Mouse (Mus musculus): Measurements from ENCODE around the gene Atp5j. TPM values are rescaled to one million over a fixed set of nuclear protein-coding genes. Genes with fewer than 3 reads are reported as not detected.

Atp5j gene
- total and polyA plus RNA-seq, 3 experiments = 53.3 to 375 (median 150) TPM

DNA sequence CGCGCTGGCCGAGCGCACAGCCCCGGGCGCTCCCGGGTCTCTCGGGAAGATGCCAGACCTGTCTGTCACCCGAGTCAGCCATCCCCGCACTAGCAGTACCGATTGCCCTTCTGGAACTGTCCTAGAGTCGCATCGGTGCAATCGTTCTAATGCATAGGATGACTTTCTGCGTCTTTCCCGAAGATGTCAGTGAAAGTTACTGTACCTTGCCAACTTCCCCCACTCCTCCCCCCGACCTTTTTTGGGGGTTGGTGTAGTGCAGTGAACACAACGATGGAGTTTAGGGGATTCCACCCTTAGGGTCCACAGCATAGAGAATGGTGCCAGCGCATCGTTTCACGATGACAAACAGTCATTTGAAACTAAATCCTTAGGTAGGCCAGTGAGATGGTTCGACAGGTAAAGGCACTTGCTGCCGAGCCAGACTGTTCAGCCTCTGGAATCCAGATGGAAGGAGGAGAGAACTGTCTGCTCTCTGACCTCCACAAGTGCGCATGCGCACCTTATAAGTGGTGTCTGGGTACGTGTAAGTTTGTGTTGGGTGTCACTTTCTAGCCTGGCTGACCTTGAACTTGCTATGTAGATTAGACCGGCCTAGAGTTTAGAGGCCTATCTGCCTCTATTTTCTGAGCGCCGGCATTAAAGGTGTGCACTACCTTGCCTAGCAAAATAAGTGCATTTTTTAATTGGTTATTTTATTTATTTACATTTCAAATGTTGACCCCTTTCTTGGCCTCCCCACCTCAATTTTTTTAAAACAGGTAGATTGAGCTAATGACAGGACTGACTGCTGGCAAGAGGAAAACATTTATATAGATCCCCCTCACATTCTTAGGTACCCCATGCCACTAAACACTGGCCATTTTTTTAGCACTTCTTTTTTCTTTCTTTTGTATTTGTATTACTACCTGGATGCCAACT is 658 bp upstream of the Atp5j start:
- TF ChIP-seq GATA2 (IDR thresholded peaks at IDR 0.05; ENCODE audit: borderline replicate concordance, low read depth, low read length) (no peak), TAL1 (conservative IDR thresholded peaks at IDR 0.05; ENCODE audit: low read depth, low read length) (no peak), CTCF (IDR thresholded peaks at IDR 0.05; ENCODE audit: low read depth, low read length) (no peak), POLR2AphosphoS5 (IDR thresholded peaks at IDR 0.05; ENCODE audit: insufficient replicate concordance, low read depth, low read length) (no peak), GATA1 (IDR thresholded peaks at IDR 0.05; ENCODE audit: borderline replicate concordance, low read length) (no peak)
- H3K4me1 ChIP-seq (ENCODE audit: insufficient read depth, low read depth, low read length) = peaks cover 40% of the 10 kb centered on the region
- no peaks in the 10 kb centered on the region for H3K9me3 ChIP-seq (replicated peaks)
- no peaks in the 10 kb centered on the region for H3K27me3 ChIP-seq (ENCODE audit: insufficient read depth, low read length)
- DNase-seq (ENCODE audit: low spot score) (peak; percentile 57), ATAC-seq (ENCODE audit: extremely low read depth, insufficient number of reproducible peaks, low FRiP score, poor library complexity, severe bottlenecking) (peak; percentile 43)
- peak overlapping the region; percentile 81 for H3K4me3 ChIP-seq (ENCODE audit: low read depth, low read length)
- H3K36me3 ChIP-seq (replicated peaks) = peaks cover 60% of the 10 kb centered on the region

DNA sequence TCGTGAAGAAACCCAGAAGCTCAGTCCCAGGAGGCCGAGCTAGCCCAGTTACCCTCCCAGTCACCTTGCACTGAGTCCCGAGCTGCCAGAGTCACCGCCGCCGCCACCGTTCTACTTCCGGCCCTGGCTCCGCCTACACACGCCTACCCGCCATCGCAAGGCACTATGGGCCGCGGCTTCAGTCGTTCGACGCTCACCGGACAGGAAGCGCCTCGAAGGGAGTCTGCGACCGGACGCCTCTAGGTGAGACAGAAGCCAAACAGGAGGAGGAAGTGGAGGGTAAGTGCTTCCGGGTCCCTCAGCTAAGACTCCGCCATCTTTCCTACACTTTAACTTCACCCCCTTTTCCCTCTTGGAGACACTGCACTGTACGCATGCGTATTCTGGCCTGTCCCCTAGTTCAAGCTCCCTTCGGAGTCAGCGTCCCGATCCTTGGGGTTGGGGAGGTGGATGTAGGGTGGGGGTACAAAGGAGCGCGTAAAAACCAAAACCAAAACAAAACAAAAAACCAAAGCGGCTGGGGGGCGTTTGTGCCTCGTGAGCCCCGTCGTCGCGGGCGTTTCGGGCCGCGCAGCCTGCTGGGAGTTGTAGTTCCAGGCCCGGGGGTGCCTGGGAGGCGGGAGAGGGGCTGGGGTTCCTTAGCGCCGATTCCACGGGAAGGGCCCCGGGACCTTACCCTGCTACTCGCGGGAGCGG is 532 bp downstream of the Atp5j start, which contains the start of gene Gabpa:
Gene Gabpa (plus strand): TSS at position 181 of the 696 bp plus-strand sequence.
- TF ChIP-seq POLR2AphosphoS5 (IDR thresholded peaks at IDR 0.05; ENCODE audit: insufficient replicate concordance, low read depth, low read length) = no peak
- no peak for TF ChIP-seq CTCF (IDR thresholded peaks at IDR 0.05; ENCODE audit: low read depth, low read length)
- no peak for TF ChIP-seq GATA1 (IDR thresholded peaks at IDR 0.05; ENCODE audit: borderline replicate concordance, low read length)
- TF ChIP-seq GATA2 (IDR thresholded peaks at IDR 0.05; ENCODE audit: borderline replicate concordance, low read depth, low read length) = no peak
- TF ChIP-seq TAL1 (conservative IDR thresholded peaks at IDR 0.05; ENCODE audit: low read depth, low read length) = no peak
- H3K4me1 ChIP-seq (ENCODE audit: insufficient read depth, low read depth, low read length) = peaks cover 40% of the 10 kb centered on the region
- peak; percentile 92 for ATAC-seq (ENCODE audit: extremely low read depth, insufficient number of reproducible peaks, low FRiP score, poor library complexity, severe bottlenecking)
- H3K27me3 ChIP-seq (ENCODE audit: insufficient read depth, low read length) = no peaks in the 10 kb centered on the region
- peak; percentile 77 for DNase-seq (ENCODE audit: low spot score)
- peak within 1 kb of the TSS; percentile 81 for H3K4me3 ChIP-seq (ENCODE audit: low read depth, low read length)
- peaks cover 63% of the 10 kb centered on the region for H3K36me3 ChIP-seq (replicated peaks)
- H3K9me3 ChIP-seq (replicated peaks) = no peaks in the 10 kb centered on the region

DNA sequence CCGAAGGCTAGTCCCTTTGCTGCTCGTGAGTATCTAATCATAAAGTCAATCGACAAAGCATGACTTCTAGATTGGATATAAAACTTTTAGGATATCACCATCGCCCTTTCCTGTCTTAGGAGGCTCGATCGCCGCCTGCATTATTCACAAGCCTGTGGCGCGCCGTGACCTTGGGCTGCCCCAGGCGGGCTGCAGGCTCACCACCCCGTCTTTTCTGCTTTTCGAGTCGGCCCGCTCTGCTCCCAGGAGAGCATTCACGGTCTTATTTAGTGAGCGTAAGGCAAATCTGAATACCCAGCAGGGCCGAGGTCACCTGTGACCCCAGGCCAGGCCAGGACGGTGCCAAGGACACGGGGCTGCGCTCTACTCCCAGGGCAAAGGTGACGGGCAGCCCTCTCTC is 1.1 kb downstream of the Atp5j start:
- H3K9me3 ChIP-seq (replicated peaks) = no peaks in the 10 kb centered on the region
- H3K4me1 ChIP-seq (ENCODE audit: insufficient read depth, low read depth, low read length) = peaks cover 43% of the 10 kb centered on the region
- H3K36me3 ChIP-seq (replicated peaks) = peaks cover 64% of the 10 kb centered on the region
- DNase-seq (ENCODE audit: low spot score) = no peak
- ATAC-seq (ENCODE audit: extremely low read depth, insufficient number of reproducible peaks, low FRiP score, poor library complexity, severe bottlenecking) = no peak
- H3K27me3 ChIP-seq (ENCODE audit: insufficient read depth, low read length) = no peaks in the 10 kb centered on the region
- TF ChIP-seq TAL1 (conservative IDR thresholded peaks at IDR 0.05; ENCODE audit: low read depth, low read length) (no peak), GATA1 (IDR thresholded peaks at IDR 0.05; ENCODE audit: borderline replicate concordance, low read length) (no peak), CTCF (IDR thresholded peaks at IDR 0.05; ENCODE audit: low read depth, low read length) (no peak), GATA2 (IDR thresholded peaks at IDR 0.05; ENCODE audit: borderline replicate concordance, low read depth, low read length) (no peak), POLR2AphosphoS5 (IDR thresholded peaks at IDR 0.05; ENCODE audit: insufficient replicate concordance, low read depth, low read length) (no peak)
- H3K4me3 ChIP-seq (ENCODE audit: low read depth, low read length) = peak overlapping the region; percentile 81

DNA sequence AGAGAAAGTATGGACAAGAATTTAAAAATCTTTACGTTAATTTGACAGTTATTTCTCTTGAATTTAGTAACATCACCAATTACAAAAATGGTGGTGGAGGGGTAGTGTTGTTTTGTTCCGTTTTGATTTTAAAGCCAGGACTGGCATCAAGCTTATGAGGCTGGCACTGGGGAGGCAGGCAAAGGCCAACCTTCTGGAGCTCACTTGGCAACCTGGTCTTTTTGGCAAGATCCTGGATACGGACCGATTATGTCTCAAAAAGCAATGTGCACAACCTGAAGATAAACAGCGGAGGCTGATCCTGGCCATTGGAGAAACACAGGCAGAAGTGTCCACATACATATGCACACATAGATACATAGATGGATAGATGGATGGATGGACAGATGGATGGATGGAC is 2.7 kb downstream of the Atp5j start:
- Histone ChIP-seq H3K4me3 (ENCODE audit: low read depth, low read length) (peak overlapping the region; percentile 17; the same call in 1 of the 2 replicates), H3K9me3 (replicated peaks) (no peaks in the 10 kb centered on the region), H3K27me3 (ENCODE audit: insufficient read depth, low read length) (no peaks in the 10 kb centered on the region), H3K4me1 (ENCODE audit: insufficient read depth, low read depth, low read length) (peaks cover 42% of the 10 kb centered on the region), H3K36me3 (replicated peaks) (peaks cover 64% of the 10 kb centered on the region)
- DNase-seq (ENCODE audit: low spot score) = no peak
- ATAC-seq (ENCODE audit: extremely low read depth, insufficient number of reproducible peaks, low FRiP score, poor library complexity, severe bottlenecking) = no peak
- no peak for TF ChIP-seq CTCF (IDR thresholded peaks at IDR 0.05; ENCODE audit: low read depth, low read length)
- TF ChIP-seq POLR2AphosphoS5 (IDR thresholded peaks at IDR 0.05; ENCODE audit: insufficient replicate concordance, low read depth, low read length) = no peak
- no peak for TF ChIP-seq TAL1 (conservative IDR thresholded peaks at IDR 0.05; ENCODE audit: low read depth, low read length)
- no peak for TF ChIP-seq GATA2 (IDR thresholded peaks at IDR 0.05; ENCODE audit: borderline replicate concordance, low read depth, low read length)
- no peak for TF ChIP-seq GATA1 (IDR thresholded peaks at IDR 0.05; ENCODE audit: borderline replicate concordance, low read length)

DNA sequence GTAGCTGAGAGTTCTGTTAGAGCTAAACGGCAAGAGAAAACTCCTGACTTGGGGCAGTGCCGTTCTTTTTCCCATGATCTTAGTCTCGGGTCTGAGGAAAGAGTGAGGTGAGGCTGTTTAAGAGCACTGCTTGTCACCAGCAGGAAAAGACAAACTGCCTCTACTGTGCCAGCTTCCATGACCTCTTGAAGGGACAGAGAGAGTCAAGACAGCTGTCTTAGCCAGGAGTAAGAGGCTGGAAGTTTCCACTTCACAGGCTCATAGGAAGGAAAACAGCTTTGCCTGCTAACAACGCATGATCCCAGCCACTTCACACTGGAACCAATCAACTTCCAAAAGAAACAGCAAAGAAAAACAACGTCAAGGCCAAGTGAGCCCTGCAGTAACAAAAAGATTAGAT is 3.7 kb downstream of the Atp5j start:
- Histone ChIP-seq H3K4me3 (ENCODE audit: low read depth, low read length) (no peak overlapping the region), H3K4me1 (ENCODE audit: insufficient read depth, low read depth, low read length) (peaks cover 33% of the 10 kb centered on the region), H3K36me3 (replicated peaks) (peaks cover 64% of the 10 kb centered on the region), H3K9me3 (replicated peaks) (no peaks in the 10 kb centered on the region), H3K27me3 (ENCODE audit: insufficient read depth, low read length) (no peaks in the 10 kb centered on the region)
- DNase-seq (ENCODE audit: low spot score) (no peak), ATAC-seq (ENCODE audit: extremely low read depth, insufficient number of reproducible peaks, low FRiP score, poor library complexity, severe bottlenecking) (no peak)
- TF ChIP-seq CTCF (IDR thresholded peaks at IDR 0.05; ENCODE audit: low read depth, low read length) (no peak), GATA1 (IDR thresholded peaks at IDR 0.05; ENCODE audit: borderline replicate concordance, low read length) (no peak), POLR2AphosphoS5 (IDR thresholded peaks at IDR 0.05; ENCODE audit: insufficient replicate concordance, low read depth, low read length) (no peak), GATA2 (IDR thresholded peaks at IDR 0.05; ENCODE audit: borderline replicate concordance, low read depth, low read length) (no peak), TAL1 (conservative IDR thresholded peaks at IDR 0.05; ENCODE audit: low read depth, low read length) (no peak)

DNA sequence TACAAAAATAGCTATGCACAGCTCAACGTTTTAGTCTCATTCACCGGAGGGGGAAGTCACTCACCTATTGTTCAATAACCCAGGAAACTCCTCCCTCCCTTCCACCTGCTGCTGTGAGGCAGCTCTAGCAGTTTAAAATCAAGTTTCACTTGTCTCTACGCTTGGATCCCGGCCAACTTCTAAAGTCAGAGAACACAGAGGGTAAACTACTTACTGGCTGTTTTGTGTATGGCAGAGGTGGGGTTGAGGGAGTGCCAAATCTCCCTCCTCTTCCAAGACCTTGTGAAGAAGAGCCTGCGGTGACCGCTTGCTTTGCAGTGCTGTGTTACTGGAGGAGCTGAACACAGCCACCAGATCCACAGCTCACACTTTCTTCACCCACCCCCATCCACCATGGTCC is 10.4 kb downstream of the Atp5j start:
- Histone ChIP-seq H3K4me3 (ENCODE audit: low read depth, low read length) (no peak overlapping the region), H3K4me1 (ENCODE audit: insufficient read depth, low read depth, low read length) (peaks cover 8% of the 10 kb centered on the region), H3K27me3 (ENCODE audit: insufficient read depth, low read length) (no peaks in the 10 kb centered on the region), H3K9me3 (replicated peaks) (no peaks in the 10 kb centered on the region), H3K36me3 (replicated peaks) (peaks cover 86% of the 10 kb centered on the region)
- no peak for DNase-seq (ENCODE audit: low spot score)
- TF ChIP-seq GATA2 (IDR thresholded peaks at IDR 0.05; ENCODE audit: borderline replicate concordance, low read depth, low read length) (no peak), CTCF (IDR thresholded peaks at IDR 0.05; ENCODE audit: low read depth, low read length) (no peak), POLR2AphosphoS5 (IDR thresholded peaks at IDR 0.05; ENCODE audit: insufficient replicate concordance, low read depth, low read length) (no peak), GATA1 (IDR thresholded peaks at IDR 0.05; ENCODE audit: borderline replicate concordance, low read length) (no peak), TAL1 (conservative IDR thresholded peaks at IDR 0.05; ENCODE audit: low read depth, low read length) (no peak)
- ATAC-seq (ENCODE audit: extremely low read depth, insufficient number of reproducible peaks, low FRiP score, poor library complexity, severe bottlenecking) = no peak
